Mouse (Mus musculus) ovary, postnatal 36 days (tissue): ENCODE data around the gene Mybphl.
A peak's percentile ranks its signal among the peaks of the same experiment; 100 is the strongest.

Source experiments
- DNase-seq: peaks from one replicate; pipeline ENCODE4 v3.0.0; 2022; ENCODE audit warnings: low spot score, mixed read lengths

Gene Mybphl

DNA sequence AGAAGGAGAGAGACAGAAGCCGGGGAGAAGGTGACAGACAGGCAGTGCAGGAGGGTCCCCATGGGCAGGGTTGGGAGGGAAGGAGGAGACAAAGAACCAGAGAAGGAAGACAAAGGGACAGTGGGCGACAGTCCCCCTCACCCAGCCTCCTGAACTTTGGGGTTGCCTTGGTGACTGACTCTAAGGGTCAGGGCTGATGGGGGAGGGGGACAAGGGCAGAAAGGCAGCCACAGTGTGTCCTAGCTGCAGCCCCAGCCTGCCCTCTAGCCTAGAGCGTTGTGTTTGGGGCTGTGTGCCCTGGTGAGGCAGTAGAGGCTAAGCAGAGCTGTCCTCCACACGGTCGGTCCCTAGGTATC is 45.6 kb downstream of the Mybphl start:
- DNase-seq: no peak

GRCm38 (mm10) chr3:108411026-108411753 is 46.5 kb downstream of the Mybphl start:
- no peak for DNase-seq

GRCm38 (mm10) chr3:108411754-108412121 is 47.0 kb downstream of the Mybphl start:
- DNase-seq: peak; percentile 56

- no peak for DNase-seq
These were observed 49.1 kb downstream of the Mybphl start for GRCm38 (mm10) chr3:108413634-108414360.

- peak; percentile 50 for DNase-seq
These were observed 50.4 kb downstream of the Mybphl start, which contains the start of gene Celsr2 for GRCm38 (mm10) chr3:108414857-108415830. Gene Celsr2 (minus strand): TSS chr3:108415552.

- DNase-seq: peak; percentile 79
These were observed 51.1 kb downstream of the Mybphl start for GRCm38 (mm10) chr3:108415831-108416223.

DNA sequence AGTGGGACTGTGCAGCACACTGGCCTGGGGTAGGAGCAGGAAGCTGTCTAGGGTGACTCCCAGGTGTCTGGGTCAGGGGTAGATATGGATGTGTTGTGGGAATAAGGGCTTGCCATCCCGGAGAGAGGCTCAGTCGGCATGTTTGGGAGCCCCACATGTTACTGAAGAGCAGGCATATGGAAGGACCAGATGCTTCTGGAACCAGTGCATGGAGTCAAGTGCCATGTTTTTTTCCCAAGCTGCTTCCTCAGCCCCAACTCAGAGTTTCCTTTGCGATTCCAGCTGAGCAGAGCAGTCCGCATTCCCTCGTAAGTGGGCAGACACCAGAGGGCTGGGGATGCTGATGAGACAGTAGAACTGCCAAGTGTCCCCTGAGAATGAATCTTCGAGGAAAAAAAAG is 58.3 kb downstream of the Mybphl start:
- DNase-seq: no peak

- DNase-seq: peak; percentile 31
These were observed 59.4 kb downstream of the Mybphl start for GRCm38 (mm10) chr3:108423844-108424801.

GRCm38 (mm10) chr3:108424944-108425623 is 60.4 kb downstream of the Mybphl start:
- DNase-seq: no peak

- DNase-seq: no peak
These were observed 60.9 kb downstream of the Mybphl start for GRCm38 (mm10) chr3:108425624-108426018.
